ENCODE assay signal across 22 mouse cellular contexts in genomic region chr8:121877212-121877611, GRCm38 (mm10). TPM values are rescaled to one million over a fixed set of nuclear protein-coding genes. Genes with fewer than 3 reads are reported as not detected.
DNase-seq lines count a peak whose midpoint lies in the region; ATAC-seq and TF ChIP-seq lines count a peak whose summit lies in the region.
"Had no signal": no experiment of that assay in that cellular context is flagged by ENCODE, and none has a peak within 500 bp of the region (broad histone marks: within the 10 kb centered on the region; RNA-seq: fewer than 3 reads in every experiment).

No protein-coding gene starts in this region.

- no peaks in the 10 kb centered on the region for H3K9me3 ChIP-seq in CH12.LX (replicated peaks; ENCODE audit: low read length)
- H3K9me3 ChIP-seq in embryonic facial prominence, embryonic 10.5 days: no peaks in the 10 kb centered on the region
- H3K9me3 ChIP-seq: embryonic facial prominence, embryonic 12.5 days; forebrain, embryonic 13.5 days; midbrain, embryonic 10.5 days had no signal

- dilution Hi-C loops in CH12.LX (cut with MboI; ENCODE audit: extremely low pct_ligation_motif_present, extremely low pct_unique_long_range_greater_than_20kb, low sequenced_read_pairs): no loop called here

- in situ Hi-C loops in CH12.LX (cut with MboI; ENCODE audit: low pct_ligation_motif_present, low pct_unique_long_range_greater_than_20kb, low sequenced_read_pairs): loop anchor here (10.0 kb wide), 1 partner anchor 48 kb away; no protein-coding TSS in a partner anchor

- peak overlapping the region; percentile 16; the same call in 1 of the 2 replicates for H3K27ac ChIP-seq in CH12.LX (ENCODE audit: insufficient read depth, low read depth)
- H3K27ac ChIP-seq in embryonic facial prominence, embryonic 10.5 days (replicated peaks): no peak overlapping the region
- H3K27ac ChIP-seq: embryonic facial prominence, embryonic 12.5 days; forebrain, embryonic 13.5 days; hindbrain, embryonic 14.5 days; midbrain, embryonic 10.5 days; stomach, postnatal 0 days had no signal

- ATAC-seq in megakaryocyte progenitor cell, adult 5-6 weeks (replicated peaks; ENCODE audit: poor library complexity): peak; percentile 74
- ATAC-seq: forebrain, embryonic 13.5 days; inflammation-experienced regulatory T-cells, adult 6 months; midbrain, embryonic 16.5 days; Patski had no signal

- peaks cover 22 to 92% of the 10 kb centered on the region in 2 experiments for H3K4me1 ChIP-seq in CH12.LX (ENCODE audit: control insufficient read depth in 1 of 2, insufficient read depth in 2 of 2)
- peaks cover 21% of the 10 kb centered on the region for H3K4me1 ChIP-seq in embryonic facial prominence, embryonic 10.5 days

- no peak overlapping the region for H3K4me3 ChIP-seq in CH12.LX (replicated peaks in 1 of 3; ENCODE audit: low read depth in 2 of 3, low read length in 2 of 3, poor library complexity in 1 of 3)
- no peak overlapping the region for H3K4me3 ChIP-seq in embryonic facial prominence, embryonic 10.5 days
- H3K4me3 ChIP-seq: embryonic facial prominence, embryonic 12.5 days; erythroblast, embryonic 14.5 days; forebrain, embryonic 13.5 days; midbrain, embryonic 10.5 days had no signal

- DNase-seq in A20 (ENCODE audit: low read depth, low spot score) (peak; percentile 28), CH12.LX (ENCODE audit: extremely low read depth) (no peak)
- DNase-seq in lung, postnatal 10 days: peak; percentile 14
- DNase-seq in embryonic facial prominence, embryonic 10.5 days (ENCODE audit: low spot score): no peak
- no peak for DNase-seq in left cerebral cortex, adult 18-20 months (ENCODE audit: low spot score in 2 of 2)
- DNase-seq in retina, postnatal 1 day: no peak
- no peak for DNase-seq in cerebellum, postnatal 36 days
- DNase-seq: adrenal gland, postnatal 36 days; cerebellum, adult 9-11 months; gastrocnemius, postnatal 36 days; kidney, adult 18-20 months; right cerebral cortex, postnatal 4 days had no signal

- peak; percentile 45; the same call in 1 of the 2 replicates for TF ChIP-seq POLR2A in CH12.LX (IDR thresholded peaks at IDR 0.05; ENCODE audit: low read depth, low read length)

- no peaks in the 10 kb centered on the region for H3K79me2 ChIP-seq in CH12.LX (replicated peaks; ENCODE audit: control insufficient read depth, extremely low read depth, insufficient read depth, poor library complexity, severe bottlenecking)

- no peak for TF ChIP-seq CTCF in CH12.LX (conservative IDR thresholded peaks at IDR 0.05 in 1 of 2, IDR thresholded peaks at IDR 0.05 in 1 of 2; ENCODE audit: low read depth in 2 of 2, low read length in 2 of 2)

- no peak overlapping the region for H3K4me2 ChIP-seq in CH12.LX (ENCODE audit: insufficient read depth, low read depth, poor library complexity, severe bottlenecking)
- H3K4me2 ChIP-seq: embryonic facial prominence, embryonic 12.5 days; forebrain, embryonic 13.5 days; hindbrain, embryonic 14.5 days had no signal

- peaks cover 27 to 35% of the 10 kb centered on the region in 2 experiments for H3K36me3 ChIP-seq in CH12.LX (replicated peaks in 1 of 2; ENCODE audit: control insufficient read depth in 1 of 2, insufficient read depth in 1 of 2, low read length in 1 of 2)
- peaks cover 14% of the 10 kb centered on the region for H3K36me3 ChIP-seq in embryonic facial prominence, embryonic 10.5 days (replicated peaks)

- H3K9ac ChIP-seq in CH12.LX (ENCODE audit: insufficient read depth, low read depth): no peak overlapping the region
- H3K9ac ChIP-seq: embryonic facial prominence, embryonic 12.5 days; forebrain, embryonic 13.5 days; hindbrain, embryonic 14.5 days had no signal

- WGBS in embryonic facial prominence, embryonic 10.5 days: 75% methylated on average over 5 of the region's 5 CpGs

- TF ChIP-seq RAD21 in CH12.LX (IDR thresholded peaks at IDR 0.05; ENCODE audit: low read depth, low read length): no peak

- H3K27me3 ChIP-seq in CH12.LX (replicated peaks): no peaks in the 10 kb centered on the region
- peaks cover under 1% of the 10 kb centered on the region; the same call in 1 of the 2 replicates for H3K27me3 ChIP-seq in embryonic facial prominence, embryonic 10.5 days (replicated peaks; ENCODE audit: low read depth, poor library complexity, severe bottlenecking)
- H3K27me3 ChIP-seq: embryonic facial prominence, embryonic 12.5 days; forebrain, embryonic 13.5 days; Patski had no signal

- no peak for TF ChIP-seq EP300 in CH12.LX (IDR thresholded peaks at IDR 0.05; ENCODE audit: low read length)

TF ChIP-seq in CH12.LX, 34 proteins besides CTCF, POLR2A, EP300 and RAD21:
- peak; percentile 41; the same call in 1 of the 2 replicates for TF ChIP-seq POLR2AphosphoS2 (IDR thresholded peaks at IDR 0.05; ENCODE audit: low read depth, low read length)
- no peak for TF ChIP-seq MXI1 (IDR thresholded peaks at IDR 0.05; ENCODE audit: low read depth, low read length)
- TF ChIP-seq JUND (conservative IDR thresholded peaks at IDR 0.05; ENCODE audit: low read depth, low read length): no peak
- no peak for TF ChIP-seq HCFC1 (IDR thresholded peaks at IDR 0.05; ENCODE audit: low read depth, low read length)
TF ChIP-seq in CH12.LX: peak in this region for 1.

RNA-seq across cellular contexts. Expression of gene Slc7a5, which starts 30.3 kb away (rescaled TPM):
- total RNA-seq in CH12.LX (2012; rRNA removed) (156 and 207 TPM in 2 replicates), CH12.LX (2014; rRNA removed) (110 and 119 TPM in 2 replicates)
- 235 and 291 TPM in 2 replicates for polyA plus RNA-seq in CH12.LX (2012; ENCODE audit: insufficient read length, low read depth)
- 46.4 and 57.5 TPM in 2 replicates for total RNA-seq in megakaryocyte progenitor cell, adult 5-6 weeks (2015)
- 25.8 and 31.7 TPM in 2 replicates for total RNA-seq in megakaryocyte progenitor cell, adult 5-6 weeks (2017)
- polyA plus RNA-seq in embryonic facial prominence, embryonic 10.5 days (2016; fragmentation: Nextera tagmentation; extraction: Ambion mirVana): 18.7 and 21.0 TPM in 2 replicates
- total RNA-seq in left cerebral cortex, adult 18-20 months (2021): 10 to 100 TPM; 53.0 to 54.4 TPM

RNA-seq across cellular contexts. Expression of gene Klhdc4, which starts 47.8 kb away (rescaled TPM):
- 54.3 and 66.9 TPM in 2 replicates for total RNA-seq in CH12.LX (2012; rRNA removed)
- 35.5 and 42.4 TPM in 2 replicates for total RNA-seq in CH12.LX (2014; rRNA removed)
- 51.5 and 69.7 TPM in 2 replicates for polyA plus RNA-seq in CH12.LX (2012; ENCODE audit: insufficient read length, low read depth)
- 16.5 and 18.6 TPM in 2 replicates for total RNA-seq in megakaryocyte progenitor cell, adult 5-6 weeks (2015)
- 46.1 and 46.9 TPM in 2 replicates for total RNA-seq in megakaryocyte progenitor cell, adult 5-6 weeks (2017)
- 67.3 and 71.2 TPM in 2 replicates for polyA plus RNA-seq in embryonic facial prominence, embryonic 10.5 days (2016; fragmentation: Nextera tagmentation; extraction: Ambion mirVana)
- 10 to 100 TPM; 25.8 to 30.5 TPM for total RNA-seq in left cerebral cortex, adult 18-20 months (2021)

Comparison
In these comparisons a context has a peak if more than half of its experiments do, and no peak if none do; other contexts are left out.
1. DNase-seq: peak in A20 (single experiment) and lung, postnatal 10 days (single experiment); none in CH12.LX (single experiment), embryonic facial prominence, embryonic 10.5 days (single experiment), left cerebral cortex, adult 18-20 months (0 of 2), retina, postnatal 1 day (single experiment) and cerebellum, postnatal 36 days (0 of 2).